Mouse (Mus musculus): ENCODE measurements around the gene Strbp. TPM values are rescaled to one million over a fixed set of nuclear protein-coding genes. Genes with fewer than 3 reads are reported as not detected.

The Strbp gene
- total RNA-seq, 2 experiments from 2014 or later: 147 to 161 TPM

GRCm38 (mm10) chr2:37442611-37443591 is 260.8 kb downstream of the Strbp start, which contains the start of the genes Zbtb26, Zbtb6 and Rabgap1:
Zbtb26 (minus strand) TSS chr2:37443135.
Zbtb6 (minus strand) TSS chr2:37443171.
Rabgap1 (plus strand) TSS chr2:37443279.
- peak; percentile 93 to 97 for DNase-seq (ENCODE audit: low spot score in 2 of 2)

Small RNA genes within 50 kb of the gene (microRNA-seq; reads per million reads assigned to microRNA genes)
- gene Mir5128: 1.4 to 1.7 reads per million in 2 experiments

Other genes starting within 250 kb of the Strbp start
- 1 to 10 TPM; 3.4 to 4.9 TPM for gene Gpr21, start 187.5 kb downstream of the Strbp start, total RNA-seq (2021)
- gene Crb2, start 72.4 kb upstream of the Strbp start, total RNA-seq (2021): 1 to 10 TPM; 6.6 to 8.5 TPM

Measured in layer of hippocampus, postnatal 14 days (tissue).